Mouse (Mus musculus) kidney, postnatal 0 days (tissue): ENCODE results near the gene Farp1. TPM values are rescaled to one million over a fixed set of nuclear protein-coding genes. Genes with fewer than 3 reads are reported as not detected.

Experiments used
- ATAC-seq: fragments of 200-750 bp; cut with Nextera tagmentation; replicated peaks from 2 replicates; pipeline ENCODE4 v1.8.0; 2017; ENCODE audit warnings: low read depth, moderate number of reproducible peaks, moderate TSS enrichment, moderate library complexity; ENCODE audit not compliant: low FRiP score
- DNase-seq: peaks from one replicate; pipeline ENCODE4 v3.0.0-alpha.2; 2016; ENCODE audit warnings: low spot score
- H3K27ac ChIP-seq: fragments of 300-500 bp; sonication (generic); 2 replicates; pipeline ENCODE4 v1.5.1; 2014; ENCODE audit warnings: mild to moderate bottlenecking
- H3K27me3 ChIP-seq: fragments of 300-500 bp; sonication (generic); 2 replicates; pipeline ENCODE4 v1.6.1; 2014; ENCODE audit warnings: low read length, mixed read lengths; ENCODE audit not compliant: insufficient read depth
- H3K36me3 ChIP-seq: fragments of 300-500 bp; sonication (generic); 2 replicates; pipeline ENCODE4 v1.6.1; 2014; ENCODE audit warnings: low read length, mixed read lengths; ENCODE audit not compliant: insufficient read depth
- H3K4me1 ChIP-seq: fragments of 300-500 bp; sonication (generic); replicated peaks from 2 replicates; pipeline ENCODE4 v1.6.1; 2014; ENCODE audit warnings: antibody characterized with exemption, low read length, mixed read lengths; ENCODE audit not compliant: insufficient read depth
- H3K4me2 ChIP-seq: fragments of 300-500 bp; sonication (generic); 2 replicates; pipeline ENCODE4 v1.6.1; 2014; ENCODE audit warnings: mild to moderate bottlenecking, low read length, moderate library complexity, mixed read lengths
- H3K4me3 ChIP-seq: fragments of 300-500 bp; sonication (generic); replicated peaks from 2 replicates; pipeline ENCODE4 v1.5.1; 2014; ENCODE audit warnings: low read depth, low read length
- H3K9ac ChIP-seq: fragments of 300-500 bp; sonication (generic); 2 replicates; pipeline ENCODE4 v1.6.1; 2014; ENCODE audit warnings: low read depth, low read length
- H3K9me3 ChIP-seq: fragments of 300-500 bp; sonication (generic); replicated peaks from 2 replicates; pipeline ENCODE4 v1.6.1; 2016; ENCODE audit warnings: low read length, inconsistent platforms, mixed read lengths
- CTCF ChIP-seq: IDR thresholded peaks from 2 replicates; pipeline ENCODE4 v1.5.1; 2016; ENCODE audit warnings: antibody characterized with exemption, low read depth, mild to moderate bottlenecking, moderate library complexity
- WGBS: fragments of 180-500 bp; shearing (Covaris S2); extraction: QIAGEN DNeasy Blood & Tissue Kit; methylation state at CpG from one replicate; pipeline ENCODE4 v1.1.7; 2014; 5-methylcytosine and 5-hydroxymethylcytosine counted together
- polyA plus RNA-seq: library from polyadenylated mRNA; unstranded; fragments of >200 nt; fragmentation: Nextera tagmentation; extraction: Ambion mirVana; gene quantifications from 2 replicates; pipeline ENCODE4 v1.2.1, GENCODE M21; 2015

Farp1 gene
- polyA plus RNA-seq, 1 experiment from 2014 or later, result 23.4 TPM

DNA sequence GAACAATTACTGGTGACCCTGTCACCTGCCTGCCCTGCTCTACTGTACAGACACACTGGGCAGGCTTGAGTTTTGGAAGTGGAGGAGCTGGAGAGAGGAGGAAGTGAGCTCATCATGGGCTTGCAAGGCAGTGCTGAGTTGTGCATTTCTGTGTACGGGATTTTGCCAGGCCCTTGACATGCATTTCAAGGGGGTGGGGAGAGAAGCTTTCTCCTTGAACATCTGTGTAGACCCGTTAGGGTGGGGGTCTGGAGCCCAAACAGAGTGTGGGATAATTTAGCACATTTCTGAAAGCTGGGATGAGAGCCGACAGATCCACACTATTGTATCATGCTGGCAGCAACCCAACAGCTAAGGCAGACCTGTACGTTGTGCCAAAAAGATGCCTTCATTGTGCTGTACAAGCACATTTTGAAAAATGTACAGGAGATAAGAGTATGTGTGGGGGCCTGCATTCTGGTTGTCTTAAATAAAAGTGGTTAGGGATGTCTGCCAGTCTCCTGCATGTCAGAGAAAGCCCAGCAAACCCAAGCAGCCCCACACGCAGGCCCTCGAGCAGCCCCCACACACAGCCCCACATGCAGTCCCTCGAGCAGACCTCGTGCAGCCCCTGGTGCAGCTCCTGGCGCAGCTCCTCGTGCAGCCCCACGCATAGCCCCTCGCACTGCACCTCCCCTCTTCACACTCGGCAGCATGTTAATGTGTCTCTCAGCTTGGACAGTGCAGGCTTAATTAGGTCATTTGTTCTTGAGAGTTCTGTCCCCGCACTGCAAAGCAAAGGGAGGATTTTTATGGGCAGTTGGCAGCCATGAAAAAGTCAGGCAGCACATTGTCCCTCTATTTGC, 27.5 kb downstream of the Farp1 start:
- Histone ChIP-seq H3K4me2 (peak overlapping the region; percentile 5; the same call in 1 of the 2 replicates), H3K9ac (no peak overlapping the region), H3K9me3 (no peaks in the 10 kb centered on the region), H3K4me3 (no peak overlapping the region), H3K27me3 (no peaks in the 10 kb centered on the region), H3K36me3 (0 out of 2 replicates have a peak, but pooled peaks cover 5% of the 10 kb centered on the region), H3K4me1 (peaks cover 46% of the 10 kb centered on the region), H3K27ac (peak overlapping the region; percentile 60)
- no peak for TF ChIP-seq CTCF
- DNase-seq, result peak; percentile 63
- ATAC-seq, result peak; percentile 41; the same call in 1 of the 2 replicates
- 20% methylated on average over 14 of the region's 14 CpGs for WGBS

DNA sequence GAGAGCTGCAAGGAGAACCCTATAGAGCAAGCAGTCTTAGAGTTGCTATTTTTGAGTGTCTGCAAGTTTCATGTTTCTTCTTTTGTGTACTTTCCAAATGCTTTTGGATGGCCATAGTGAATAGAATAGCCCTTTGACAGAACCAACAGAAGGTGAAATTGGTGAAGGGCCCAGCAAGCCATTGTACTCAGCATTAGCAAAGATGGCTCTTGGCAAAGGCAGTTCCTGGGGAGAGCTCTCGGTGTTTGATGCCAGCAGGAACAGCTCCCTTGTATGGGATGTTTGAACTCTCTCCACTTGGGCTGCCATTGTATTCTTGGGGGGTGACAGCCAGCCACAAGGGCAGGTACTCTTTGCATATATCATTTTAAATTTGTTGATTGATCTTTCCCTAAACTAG, 29.7 kb downstream of the Farp1 start:
- no peaks in the 10 kb centered on the region for H3K9me3 ChIP-seq

DNA sequence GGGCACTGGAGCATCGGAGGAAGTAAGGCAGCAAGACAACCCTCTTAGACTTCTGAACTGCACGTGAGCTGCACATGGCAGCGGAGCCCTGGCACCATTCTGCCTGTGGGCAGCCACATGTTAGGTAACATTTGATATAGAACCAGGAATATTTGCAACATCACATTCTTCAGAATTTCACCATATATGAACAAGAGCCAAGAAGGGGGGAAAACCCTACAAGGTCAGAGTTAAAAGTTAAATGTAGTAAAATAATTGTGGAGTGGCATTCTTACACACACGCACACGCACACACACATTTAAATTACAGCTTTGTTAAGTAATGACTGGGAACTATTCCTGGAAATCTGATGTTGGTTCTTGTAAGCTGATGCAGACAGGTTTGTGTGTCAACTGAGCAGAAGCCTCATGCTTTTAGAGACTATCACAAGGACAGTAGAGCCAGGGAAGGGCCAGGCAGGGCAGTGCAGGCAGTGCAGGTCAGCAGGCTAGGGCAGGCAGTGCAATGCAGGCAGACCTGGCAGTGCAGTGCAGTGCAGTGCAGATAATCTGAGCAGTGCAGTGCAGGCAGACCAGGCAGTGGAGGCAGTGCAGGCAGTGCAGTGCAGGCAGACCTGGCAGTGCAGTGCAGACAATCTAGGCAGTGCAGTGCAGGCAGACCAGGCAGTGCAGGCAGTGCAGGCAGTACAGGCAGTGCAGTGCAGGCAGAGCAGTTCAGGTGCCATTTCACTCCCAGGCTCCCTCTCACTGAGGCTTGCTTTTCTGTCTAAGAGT, 38.3 kb downstream of the Farp1 start:
- ATAC-seq, result no peak; the same call in 1 of the 2 replicates
- WGBS, result 94% methylated on average over 5 of the region's 5 CpGs
- no peak for TF ChIP-seq CTCF

More for the DNA sequence above, 29.7 kb downstream of the Farp1 start:
- no peak for TF ChIP-seq CTCF
- H3K4me2 ChIP-seq, result no peak overlapping the region
- 0 out of 2 replicates have a peak, but pooled peaks cover 5% of the 10 kb centered on the region for H3K36me3 ChIP-seq
- H3K27ac ChIP-seq, result no peak overlapping the region
- DNase-seq (no peak), ATAC-seq (no peak)
- H3K9ac ChIP-seq, result no peak overlapping the region
- H3K4me3 ChIP-seq, result no peak overlapping the region
- H3K4me1 ChIP-seq, result peaks cover 33% of the 10 kb centered on the region
- no peaks in the 10 kb centered on the region for H3K27me3 ChIP-seq
- 88% methylated on average over 1 of the region's 1 CpGs for WGBS

DNA sequence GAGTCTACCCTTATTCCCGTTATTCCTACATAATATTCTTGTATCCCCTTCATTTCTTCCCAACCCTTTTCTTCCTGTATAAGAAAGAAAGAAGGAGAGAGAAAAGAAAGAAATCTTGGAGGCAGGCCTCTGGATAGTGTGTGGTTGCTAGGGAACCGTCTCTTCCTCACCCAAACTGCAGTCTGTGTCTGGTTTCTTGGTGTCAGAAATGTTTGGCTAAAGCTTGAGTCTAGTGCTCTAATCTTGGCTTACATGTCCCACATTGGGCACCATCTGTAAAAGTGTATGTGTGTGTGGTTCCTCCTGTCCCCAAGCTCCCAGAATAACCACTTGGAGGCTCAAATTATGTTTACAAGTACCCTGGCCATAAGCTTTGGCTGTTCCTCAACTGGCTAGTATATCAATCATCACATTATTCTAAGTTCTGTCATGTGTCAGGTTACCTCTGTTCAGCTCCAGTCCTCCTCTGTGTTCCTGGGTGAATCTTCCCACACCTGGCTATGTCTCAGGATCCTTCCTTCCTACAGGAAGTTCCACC, 39.3 kb downstream of the Farp1 start:
- H3K9ac ChIP-seq, result no peak overlapping the region
- 0 out of 2 replicates have a peak, but pooled peaks cover 5% of the 10 kb centered on the region for H3K36me3 ChIP-seq
- no peak overlapping the region for H3K27ac ChIP-seq
- ATAC-seq (no peak), DNase-seq (no peak)
- H3K9me3 ChIP-seq, result no peaks in the 10 kb centered on the region
- TF ChIP-seq CTCF, result no peak
- no peaks in the 10 kb centered on the region for H3K4me1 ChIP-seq
- no peak overlapping the region for H3K4me2 ChIP-seq
- H3K4me3 ChIP-seq, result no peak overlapping the region
- 94% methylated on average over 2 of the region's 2 CpGs for WGBS
- no peaks in the 10 kb centered on the region for H3K27me3 ChIP-seq

More for the DNA sequence above, 38.3 kb downstream of the Farp1 start:
- Histone ChIP-seq H3K36me3 (no peaks in the 10 kb centered on the region), H3K9me3 (no peaks in the 10 kb centered on the region), H3K27ac (no peak overlapping the region), H3K27me3 (no peaks in the 10 kb centered on the region), H3K4me1 (no peaks in the 10 kb centered on the region), H3K4me3 (no peak overlapping the region), H3K9ac (no peak overlapping the region), H3K4me2 (no peak overlapping the region)
- no peak for DNase-seq

DNA sequence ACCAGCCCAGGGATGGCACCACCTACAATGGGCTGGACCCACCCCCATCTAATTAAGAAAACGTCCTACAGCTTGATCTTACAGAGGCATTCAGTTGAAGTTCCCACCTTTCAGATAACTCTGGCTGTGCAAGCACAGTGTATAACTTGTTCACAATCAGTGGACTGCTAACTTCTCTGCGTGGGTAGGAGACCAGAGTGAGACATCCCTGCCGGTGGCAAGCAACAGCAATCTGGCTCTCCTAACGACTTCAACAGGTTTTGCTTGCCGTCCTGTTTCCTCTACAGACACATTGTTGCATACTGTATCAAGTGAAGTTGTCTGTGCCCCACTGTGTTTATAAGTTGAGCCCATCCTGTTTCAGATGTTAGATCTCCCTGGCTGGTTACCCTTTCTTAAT, 45.7 kb downstream of the Farp1 start:
- Histone ChIP-seq H3K36me3 (peaks cover 13% of the 10 kb centered on the region; the same call in 1 of the 2 replicates), H3K27me3 (no peaks in the 10 kb centered on the region), H3K4me1 (no peaks in the 10 kb centered on the region), H3K9ac (no peak overlapping the region), H3K4me2 (no peak overlapping the region), H3K4me3 (no peak overlapping the region), H3K27ac (no peak overlapping the region), H3K9me3 (no peaks in the 10 kb centered on the region)
- DNase-seq (no peak), ATAC-seq (no peak)
- no peak for TF ChIP-seq CTCF
- 79% methylated on average over 5 of the region's 5 CpGs for WGBS

DNA sequence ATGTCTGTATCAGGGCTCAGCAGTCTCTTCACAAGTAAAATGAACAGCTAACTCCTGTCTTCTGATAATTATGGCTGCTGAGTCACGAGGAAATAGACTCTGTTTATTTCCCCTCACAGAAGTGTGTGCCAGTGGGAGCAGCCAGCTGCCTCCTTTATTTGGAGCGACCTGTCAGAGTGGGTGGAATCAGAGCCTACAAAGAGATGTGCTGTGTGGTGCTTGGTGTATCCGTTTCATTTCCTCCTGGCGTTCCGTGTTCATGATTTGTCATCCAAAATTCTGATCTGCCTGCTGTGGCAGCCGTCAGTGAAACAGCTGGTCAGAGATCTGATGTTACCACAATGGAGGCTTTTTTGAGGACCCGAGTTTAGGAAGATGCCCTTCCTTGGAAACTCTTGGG, 47.3 kb downstream of the Farp1 start:
- no peak for TF ChIP-seq CTCF
- Histone ChIP-seq H3K4me2 (no peak overlapping the region), H3K36me3 (peaks cover 13% of the 10 kb centered on the region; the same call in 1 of the 2 replicates), H3K9ac (no peak overlapping the region), H3K27me3 (no peaks in the 10 kb centered on the region), H3K9me3 (no peaks in the 10 kb centered on the region), H3K4me3 (no peak overlapping the region), H3K27ac (no peak overlapping the region), H3K4me1 (no peaks in the 10 kb centered on the region)
- DNase-seq, result no peak
- 34% methylated on average over 7 of the region's 7 CpGs for WGBS
- ATAC-seq, result no peak
